Mouse (Mus musculus) forebrain, postnatal 0 days (tissue): ENCODE measurements around the gene Cyp27b1. TPM values are rescaled to one million over a fixed set of nuclear protein-coding genes. Genes with fewer than 3 reads are reported as not detected.

Experiments used
- ATAC-seq: fragments of 200-750 bp; cut with Nextera tagmentation; 2 replicates; pipeline ENCODE4 v1.8.0; 2017; ENCODE audit warnings: mild to moderate bottlenecking, moderate library complexity
- DNase-seq: peaks from one replicate; pipeline ENCODE4 v3.0.0-alpha.2; 2015
- H3K27ac ChIP-seq: fragments of 300-500 bp; sonication (generic); 2 replicates; pipeline ENCODE4 v1.5.1; 2014; ENCODE audit warnings: low read depth, mild to moderate bottlenecking, antibody characterized with exemption, low read length, moderate library complexity, mixed read lengths
- H3K27me3 ChIP-seq: fragments of 300-500 bp; sonication (generic); 2 replicates; pipeline ENCODE4 v1.6.1; 2014; ENCODE audit warnings: mild to moderate bottlenecking, low read length, mixed read lengths; ENCODE audit not compliant: insufficient read depth
- H3K36me3 ChIP-seq: fragments of 300-500 bp; sonication (generic); 2 replicates; pipeline ENCODE4 v1.6.1; 2014; ENCODE audit warnings: mild to moderate bottlenecking, moderate library complexity; ENCODE audit not compliant: insufficient read depth
- H3K4me1 ChIP-seq: fragments of 300-500 bp; sonication (generic); 2 replicates; pipeline ENCODE4 v1.6.1; 2014; ENCODE audit warnings: antibody characterized with exemption; ENCODE audit not compliant: insufficient read depth
- H3K4me2 ChIP-seq: fragments of 300-500 bp; sonication (generic); 2 replicates; pipeline ENCODE4 v1.6.1; 2014; ENCODE audit warnings: low read depth, mild to moderate bottlenecking, moderate library complexity
- H3K4me3 ChIP-seq: fragments of 300-500 bp; sonication (generic); 2 replicates; pipeline ENCODE4 v1.5.1; 2014; ENCODE audit warnings: low read depth, low read length, mixed read lengths
- H3K9ac ChIP-seq: fragments of 300-500 bp; sonication (generic); 2 replicates; pipeline ENCODE4 v1.6.1; 2014; ENCODE audit warnings: mild to moderate bottlenecking
- H3K9me3 ChIP-seq: fragments of 300-500 bp; sonication (generic); 2 replicates; pipeline ENCODE4 v1.6.1; 2016; ENCODE audit warnings: low read length
- CTCF ChIP-seq: sonication (generic); IDR thresholded peaks from 2 replicates; pipeline ENCODE4 v1.5.1; 2016; ENCODE audit warnings: antibody characterized with exemption, control low read depth, low read depth
- WGBS: fragments of 180-500 bp; shearing (Covaris S2); extraction: QIAGEN DNeasy Blood & Tissue Kit; methylation state at CpG from one replicate; pipeline ENCODE4 v1.1.7; 2014; 5-methylcytosine and 5-hydroxymethylcytosine counted together
- polyA plus RNA-seq: library from polyadenylated mRNA; unstranded; fragments of >200 nt; fragmentation: Nextera tagmentation; extraction: Ambion mirVana; gene quantifications from 2 replicates; pipeline ENCODE4 v1.2.1, GENCODE M21; 2015
- total RNA-seq: library from RNA; depleted of rRNA; stranded (reverse); fragments of >200 nt; gene quantifications from 2 replicates; pipeline ENCODE4 v1.2.3, GENCODE M21; 2014

Gene Cyp27b1
- total and polyA plus RNA-seq, 2 experiments from 2014 or later = 0.11 to 0.33 TPM

DNA sequence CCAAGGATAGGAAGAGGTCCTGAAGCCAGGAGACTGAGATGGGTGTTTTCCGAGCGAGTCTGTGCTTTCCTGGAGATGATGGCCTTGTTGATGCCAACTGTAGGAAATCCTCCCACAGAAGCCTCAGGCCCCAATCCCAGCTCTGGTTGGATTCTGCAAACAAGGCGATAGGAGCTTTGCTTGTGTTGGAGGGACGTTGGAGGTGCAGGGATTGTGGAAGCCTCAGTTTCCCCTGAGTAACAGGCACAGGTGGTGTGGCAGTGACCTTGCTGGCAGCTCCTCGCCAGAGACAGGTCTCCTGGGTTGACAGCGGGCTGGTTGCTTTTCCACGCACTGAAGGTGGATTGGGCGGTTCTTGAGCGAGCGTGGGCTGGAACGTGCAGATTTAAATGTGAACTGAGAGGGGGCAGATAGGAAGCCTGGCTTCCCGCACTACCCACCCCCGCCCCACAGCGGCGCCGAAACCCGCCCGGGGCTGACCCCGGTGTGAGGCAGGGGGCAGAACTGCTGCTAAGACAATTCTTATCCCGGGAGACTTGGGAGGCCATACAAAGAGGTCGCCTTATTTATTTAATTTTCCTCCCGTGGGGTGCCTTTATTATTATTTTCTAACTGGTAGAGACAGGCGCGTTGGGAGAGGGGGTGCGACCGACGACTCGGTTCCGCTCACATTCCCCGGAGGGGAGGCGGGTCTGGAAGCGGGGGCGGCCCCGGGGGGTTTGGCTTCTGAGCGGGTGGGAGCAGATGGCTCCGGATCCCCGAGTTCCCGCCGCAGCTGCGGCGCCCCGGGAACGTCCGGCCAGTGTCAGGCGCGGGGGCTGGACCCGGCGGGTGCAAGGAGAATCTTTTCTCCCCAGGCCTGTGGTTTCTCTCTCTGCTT, 33.1 kb downstream of the Cyp27b1 start:
- peak overlapping the region; percentile 90 for H3K9ac ChIP-seq
- peak overlapping the region; percentile 97 for H3K4me2 ChIP-seq
- DNase-seq (no peak), ATAC-seq (no peak)
- H3K9me3 ChIP-seq = no peaks in the 10 kb centered on the region
- TF ChIP-seq CTCF = peak; percentile 36; the same call in 1 of the 2 replicates
- peaks cover 25% of the 10 kb centered on the region for H3K4me1 ChIP-seq
- peaks cover 22% of the 10 kb centered on the region for H3K36me3 ChIP-seq
- peak overlapping the region; percentile 45 for H3K27ac ChIP-seq
- 2% methylated on average over 48 of the region's 48 CpGs for WGBS
- H3K27me3 ChIP-seq = peaks cover 4% of the 10 kb centered on the region; the same call in 1 of the 2 replicates
- H3K4me3 ChIP-seq = peak overlapping the region; percentile 87

DNA sequence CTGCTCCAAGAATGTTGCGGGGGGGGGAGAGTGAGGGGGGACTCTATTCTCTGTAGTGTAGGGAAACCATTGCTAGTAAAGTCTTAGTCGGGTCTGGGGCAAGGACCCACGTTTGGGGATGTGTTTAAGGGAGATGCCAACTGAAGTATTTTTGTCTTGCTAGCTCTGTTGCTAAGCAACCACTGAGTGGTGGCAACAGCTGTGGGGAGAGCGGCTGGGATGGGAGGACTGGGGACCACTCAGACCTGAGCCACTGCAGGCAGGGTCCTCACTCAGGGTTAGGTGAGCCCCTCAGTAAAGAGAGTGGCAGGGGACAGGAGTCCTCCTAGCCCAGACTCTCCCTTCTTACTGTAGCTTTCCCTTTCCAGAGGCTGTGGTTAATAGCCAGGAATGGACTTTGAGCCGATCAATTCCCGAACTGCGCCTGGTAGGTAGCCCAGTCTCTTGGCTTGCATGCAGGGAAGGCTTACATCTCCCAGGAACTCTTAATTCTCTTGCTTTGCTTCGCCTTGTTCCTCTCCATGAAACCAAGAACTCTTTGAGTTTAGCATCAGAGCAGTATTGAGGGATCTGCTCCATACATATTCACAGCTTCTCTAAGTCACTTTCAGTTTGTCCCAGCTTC, 34.1 kb downstream of the Cyp27b1 start:
- peaks cover 29% of the 10 kb centered on the region for H3K36me3 ChIP-seq
- H3K9me3 ChIP-seq = no peaks in the 10 kb centered on the region
- peak overlapping the region; percentile 45; the same call in 1 of the 2 replicates for H3K27ac ChIP-seq
- peak overlapping the region; percentile 90 for H3K9ac ChIP-seq
- H3K4me2 ChIP-seq = peak overlapping the region; percentile 97
- peak; percentile 66 for DNase-seq
- 21% methylated on average over 8 of the region's 8 CpGs for WGBS
- ATAC-seq = peak; percentile 4; the same call in 1 of the 2 replicates
- peak overlapping the region; percentile 87 for H3K4me3 ChIP-seq
- TF ChIP-seq CTCF = no peak
- peaks cover 25% of the 10 kb centered on the region for H3K4me1 ChIP-seq
- peaks cover 4% of the 10 kb centered on the region; the same call in 1 of the 2 replicates for H3K27me3 ChIP-seq

DNA sequence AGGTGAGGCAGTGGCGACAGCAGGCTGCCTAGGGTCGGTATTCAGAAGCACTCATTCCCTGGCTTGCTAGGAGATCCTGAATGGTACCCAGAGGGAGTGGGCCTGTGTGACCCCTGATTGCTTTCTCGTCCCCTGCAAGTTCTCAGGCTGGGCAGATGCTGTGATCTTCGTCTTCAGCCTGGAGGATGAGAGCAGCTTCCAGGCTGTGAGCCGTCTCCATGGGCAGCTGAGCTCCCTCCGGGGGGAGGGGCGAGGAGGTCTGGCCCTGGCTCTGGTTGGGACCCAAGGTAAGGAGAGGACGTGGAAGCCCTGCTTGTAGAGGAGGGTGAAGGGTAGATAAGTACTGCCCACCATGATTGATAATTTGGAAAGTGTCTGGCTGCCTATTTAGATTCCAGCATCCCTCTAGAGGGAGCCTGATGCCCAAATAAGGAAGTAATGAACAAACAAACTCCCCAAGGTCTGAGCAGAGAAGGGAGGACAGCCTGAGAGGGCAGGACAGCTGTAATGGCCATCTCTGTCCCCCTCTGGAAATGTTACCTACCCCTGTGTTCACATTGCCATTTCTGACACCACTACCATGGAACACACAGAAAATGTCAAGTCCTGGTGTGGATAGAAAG, 35.4 kb downstream of the Cyp27b1 start:
- H3K27ac ChIP-seq = no peak overlapping the region
- H3K4me1 ChIP-seq = peaks cover 20% of the 10 kb centered on the region
- no peaks in the 10 kb centered on the region for H3K9me3 ChIP-seq
- TF ChIP-seq CTCF = no peak
- DNase-seq (no peak), ATAC-seq (no peak)
- WGBS = 33% methylated on average over 8 of the region's 8 CpGs
- peaks cover 42% of the 10 kb centered on the region for H3K36me3 ChIP-seq
- H3K27me3 ChIP-seq = peaks cover 4% of the 10 kb centered on the region; the same call in 1 of the 2 replicates
- H3K4me2 ChIP-seq = no peak overlapping the region
- no peak overlapping the region for H3K4me3 ChIP-seq
- no peak overlapping the region for H3K9ac ChIP-seq

- ATAC-seq = no peak
- peaks cover 45% of the 10 kb centered on the region for H3K36me3 ChIP-seq
- no peak for DNase-seq
- H3K9me3 ChIP-seq = no peaks in the 10 kb centered on the region
- H3K4me3 ChIP-seq = no peak overlapping the region
- no peak overlapping the region for H3K4me2 ChIP-seq
- H3K27ac ChIP-seq = no peak overlapping the region
- 60% methylated on average over 5 of the region's 5 CpGs for WGBS
- peak; percentile 32 for TF ChIP-seq CTCF
- no peak overlapping the region for H3K9ac ChIP-seq
- peaks cover 20% of the 10 kb centered on the region for H3K4me1 ChIP-seq
- peaks cover 4% of the 10 kb centered on the region; the same call in 1 of the 2 replicates for H3K27me3 ChIP-seq
These were observed 35.9 kb downstream of the Cyp27b1 start for GRCm38 (mm10) chr10:127083915-127084306.

GRCm38 (mm10) chr10:127085052-127085451, 37.0 kb downstream of the Cyp27b1 start:
- Histone ChIP-seq H3K9me3 (no peaks in the 10 kb centered on the region), H3K36me3 (peaks cover 53% of the 10 kb centered on the region), H3K4me1 (peaks cover 20% of the 10 kb centered on the region), H3K4me2 (no peak overlapping the region), H3K9ac (no peak overlapping the region), H3K27ac (no peak overlapping the region), H3K4me3 (no peak overlapping the region), H3K27me3 (peaks cover 5% of the 10 kb centered on the region; the same call in 1 of the 2 replicates)
- 87% methylated on average over 9 of the region's 9 CpGs for WGBS
- DNase-seq (no peak), ATAC-seq (no peak)
- TF ChIP-seq CTCF = no peak

DNA sequence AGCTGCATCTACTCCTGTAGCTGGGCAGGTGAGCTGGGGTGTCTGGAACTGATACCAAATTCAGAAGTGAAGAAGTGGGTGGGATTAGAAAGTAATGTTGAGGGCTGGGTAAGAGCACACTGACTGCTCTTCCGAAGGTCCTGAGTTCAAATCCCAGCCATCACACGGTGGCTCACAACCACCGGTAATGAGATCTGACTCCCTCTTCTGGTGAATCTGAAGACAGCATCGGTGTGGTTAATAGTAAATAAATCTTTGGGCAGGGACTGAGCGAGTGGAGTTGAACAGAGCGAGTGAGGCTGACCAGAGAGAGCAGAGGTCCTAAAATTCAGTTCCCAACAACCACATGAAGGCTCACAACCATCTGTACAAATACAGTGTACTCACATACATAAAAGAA, 37.6 kb downstream of the Cyp27b1 start:
- H3K27me3 ChIP-seq = peaks cover 8% of the 10 kb centered on the region; the same call in 1 of the 2 replicates

More for the DNA sequence above, 37.6 kb downstream of the Cyp27b1 start:
- H3K9me3 ChIP-seq = no peaks in the 10 kb centered on the region
- H3K27ac ChIP-seq = no peak overlapping the region
- no peak overlapping the region for H3K4me2 ChIP-seq
- H3K9ac ChIP-seq = no peak overlapping the region
- TF ChIP-seq CTCF = 0 out of 2 replicates have a peak, but pooled peaks have one; percentile 22
- ATAC-seq (no peak), DNase-seq (no peak)
- H3K4me1 ChIP-seq = peaks cover 20% of the 10 kb centered on the region
- no peak overlapping the region for H3K4me3 ChIP-seq
- peaks cover 53% of the 10 kb centered on the region for H3K36me3 ChIP-seq
- WGBS = 77% methylated on average over 6 of the region's 6 CpGs
